Mouse (Mus musculus) left cerebral cortex, postnatal 25 days (tissue): ENCODE measurements at regions not wholly inside any gene's neighbourhood (a gene's known extent, or its start where the extent isn't known, plus 50 kb on each side); places are given as distances from the start of the nearest gene placed in this dataset.
A peak's percentile ranks its signal among the peaks of the same experiment; 100 is the strongest.

Experiments
- DNase-seq, 2 experiments: peaks; one replicate each; pipeline ENCODE4 v3.0.0; 2022; ENCODE audit warnings: low spot score in 2 of 2, mixed read lengths in 1 of 2
- intact Hi-C: fragments of 180-260 bp; cut with DNase I; formaldehyde crosslinking; loops from one replicate; pipeline ENCODE4 v1.15.1; 2025

DNA sequence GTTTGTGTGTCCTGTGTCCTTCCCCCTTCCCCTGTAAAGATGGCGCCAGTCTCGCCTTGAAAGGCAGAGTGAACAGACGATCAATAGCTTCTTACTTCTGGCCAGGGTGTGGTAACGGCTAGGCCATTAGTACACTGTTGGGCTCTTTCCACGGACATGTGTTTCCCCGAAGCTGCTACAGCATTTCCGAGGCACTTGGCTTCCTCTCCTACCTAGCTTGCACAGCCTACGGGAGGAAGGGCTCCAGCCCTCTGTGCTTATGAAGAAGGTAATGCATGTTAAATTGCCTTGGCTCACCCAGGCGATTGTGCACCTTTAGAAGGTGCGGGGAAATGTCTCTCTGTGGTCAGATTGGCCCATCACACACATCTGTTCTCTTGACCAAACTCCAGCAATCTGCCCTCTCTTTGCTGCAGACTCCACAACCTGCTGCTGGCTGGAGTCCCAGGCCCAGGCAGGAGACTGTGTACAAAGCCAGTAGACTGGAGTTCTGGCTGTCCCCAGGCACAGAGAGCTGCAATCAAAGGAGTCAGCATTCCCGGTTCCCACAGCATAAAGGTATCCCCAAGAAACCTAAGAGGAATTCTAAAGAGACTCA lies 208.7 kb downstream of the Snx10 start:
- DNase-seq: peak in 1 of 2 experiments; percentile 23
- intact Hi-C loops: no loop called here

- intact Hi-C loops: no loop called here
- no peak for DNase-seq
These were observed 212.3 kb downstream of the Snx10 start for GRCm38 (mm10) chr6:51736051-51736450.

- peak in 1 of 2 experiments; percentile 28 for DNase-seq
- intact Hi-C loops: loop anchor here (5.0 kb wide), 1 partner anchor 104 kb away; no protein-coding TSS in a partner anchor
These were observed 219.5 kb downstream of the Snx10 start for GRCm38 (mm10) chr6:51743105-51743660.

DNA sequence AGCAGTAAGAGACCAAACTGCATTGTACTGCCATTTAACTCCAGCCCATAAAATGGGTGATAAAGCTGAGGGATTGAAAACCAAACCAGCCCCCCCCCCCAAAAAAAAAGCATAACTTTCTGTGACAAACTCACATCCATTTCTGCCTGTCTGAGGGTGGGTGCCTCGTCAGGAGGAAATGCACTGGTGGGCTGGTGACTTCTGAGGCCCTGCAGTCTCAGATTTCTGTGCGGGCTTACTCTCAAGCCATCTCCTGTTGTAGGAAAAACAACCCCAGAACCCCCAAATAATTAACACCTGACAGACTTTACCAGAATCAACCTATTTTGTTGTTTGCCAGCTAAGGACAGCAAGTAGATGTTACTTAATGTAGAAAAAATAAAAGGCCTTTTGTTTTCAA lies 220.9 kb downstream of the Snx10 start:
- intact Hi-C loops: loop anchor here (5.0 kb wide), 1 partner anchor 103 kb away; no protein-coding TSS in a partner anchor
- no peak for DNase-seq

- intact Hi-C loops: no loop called here
- peak; percentile 14 to 28 for DNase-seq
These were observed 230.6 kb downstream of the Snx10 start for GRCm38 (mm10) chr6:51754239-51754681.

DNA sequence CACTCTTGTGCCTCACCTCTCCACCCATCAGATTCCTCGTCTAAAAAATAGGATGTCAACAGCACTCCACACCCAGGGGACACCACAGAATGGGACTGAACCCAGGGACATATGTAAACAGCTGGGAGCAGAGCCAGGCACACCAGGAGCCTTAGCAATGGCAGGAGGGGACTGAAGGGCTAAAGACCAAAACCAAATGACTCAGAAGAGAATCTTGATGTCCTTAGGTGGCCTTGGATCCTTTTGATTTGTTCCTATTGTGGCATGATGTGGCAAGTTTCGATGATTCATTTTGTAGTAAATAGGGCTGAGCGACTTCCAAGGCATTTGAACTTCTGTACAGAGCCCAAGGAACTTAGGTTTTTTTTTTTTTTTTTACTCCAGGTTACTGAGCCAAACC lies 233.4 kb downstream of the Snx10 start:
- intact Hi-C loops: no loop called here
- no peak for DNase-seq

DNA sequence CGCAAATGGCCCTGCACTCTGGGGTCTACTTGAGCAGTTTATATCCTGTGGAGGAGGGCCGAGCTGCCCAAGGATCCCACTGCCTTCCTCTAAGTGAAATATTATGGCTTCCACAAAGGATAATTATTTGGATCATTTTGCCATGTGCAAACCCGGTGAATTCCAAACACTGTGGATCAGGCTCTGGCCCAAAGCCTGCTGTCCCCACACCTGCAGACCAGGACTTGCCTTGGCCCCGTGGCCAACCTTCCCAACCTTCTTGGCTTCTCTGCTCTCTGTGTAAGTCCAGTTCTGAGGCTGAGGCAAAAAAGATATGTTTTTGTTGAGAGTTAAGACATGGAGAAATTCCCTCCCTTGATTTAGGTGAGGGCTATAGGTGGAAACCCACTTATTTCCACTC lies 234.0 kb downstream of the Snx10 start:
- no peak for DNase-seq
- intact Hi-C loops: no loop called here

DNA sequence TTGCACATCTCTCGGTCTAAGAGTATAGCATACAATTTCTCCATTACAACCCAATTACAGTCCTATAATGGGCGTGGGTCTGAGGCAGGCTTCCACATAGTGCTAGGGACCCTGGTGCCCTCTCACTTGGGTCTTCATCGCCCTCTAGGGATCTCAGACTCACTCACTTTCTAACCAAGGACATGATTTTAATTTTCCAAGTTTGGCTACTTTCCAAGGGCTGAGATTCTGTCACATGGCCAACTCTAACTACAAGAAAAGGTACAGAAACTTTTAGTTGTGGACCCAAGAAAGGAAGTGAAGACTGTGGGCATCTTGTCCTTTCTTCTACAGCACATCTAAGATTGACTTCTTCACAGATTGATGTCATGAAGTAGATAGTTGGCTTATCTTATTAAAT lies 235.1 kb downstream of the Snx10 start:
- intact Hi-C loops: no loop called here
- DNase-seq: no peak

DNA sequence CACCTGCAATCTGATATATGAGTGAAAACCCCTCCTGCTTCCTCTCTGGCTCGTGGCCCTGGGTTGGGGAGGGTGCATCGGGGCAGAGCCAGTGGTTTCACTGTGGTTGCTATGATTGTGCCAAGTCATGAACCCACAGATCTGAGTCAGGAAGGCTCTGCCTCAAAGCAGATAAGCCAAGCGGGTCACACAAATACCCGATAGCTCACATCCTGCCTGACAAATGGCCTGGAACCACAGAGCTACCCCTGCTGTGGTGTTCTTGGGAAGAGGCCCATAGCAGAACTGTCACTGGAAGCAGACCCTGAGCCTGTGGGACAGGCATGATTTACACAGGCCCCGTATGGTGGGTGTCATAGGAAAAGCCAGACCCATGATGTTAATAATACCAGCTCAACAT lies 236.7 kb downstream of the Snx10 start:
- DNase-seq: no peak
- intact Hi-C loops: no loop called here

- intact Hi-C loops: no loop called here
These were observed 237.8 kb downstream of the Snx10 start for GRCm38 (mm10) chr6:51761506-51761905.

DNA sequence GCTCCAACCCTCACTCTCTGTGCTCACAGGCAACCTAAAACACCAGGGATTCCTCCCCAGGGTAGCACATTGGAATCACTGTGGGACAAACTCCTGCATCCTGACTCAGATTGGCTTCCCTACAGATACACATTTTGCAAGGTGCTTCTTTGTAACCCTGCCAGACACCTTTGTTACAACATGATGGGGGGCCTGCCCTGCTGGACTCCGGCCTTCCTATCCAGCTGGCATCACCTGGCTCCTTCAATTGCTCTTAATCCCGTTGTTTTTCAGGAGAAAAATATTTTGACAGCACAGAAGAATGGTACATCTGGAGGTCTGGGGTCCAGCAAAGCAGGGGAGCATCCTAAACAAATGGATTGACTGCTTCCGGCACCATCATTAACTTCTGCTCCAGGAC lies 242.8 kb downstream of the Snx10 start:
- DNase-seq: no peak
- intact Hi-C loops: no loop called here

More at GRCm38 (mm10) chr6:51761506-51761905, 237.8 kb downstream of the Snx10 start:
- no peak for DNase-seq

DNA sequence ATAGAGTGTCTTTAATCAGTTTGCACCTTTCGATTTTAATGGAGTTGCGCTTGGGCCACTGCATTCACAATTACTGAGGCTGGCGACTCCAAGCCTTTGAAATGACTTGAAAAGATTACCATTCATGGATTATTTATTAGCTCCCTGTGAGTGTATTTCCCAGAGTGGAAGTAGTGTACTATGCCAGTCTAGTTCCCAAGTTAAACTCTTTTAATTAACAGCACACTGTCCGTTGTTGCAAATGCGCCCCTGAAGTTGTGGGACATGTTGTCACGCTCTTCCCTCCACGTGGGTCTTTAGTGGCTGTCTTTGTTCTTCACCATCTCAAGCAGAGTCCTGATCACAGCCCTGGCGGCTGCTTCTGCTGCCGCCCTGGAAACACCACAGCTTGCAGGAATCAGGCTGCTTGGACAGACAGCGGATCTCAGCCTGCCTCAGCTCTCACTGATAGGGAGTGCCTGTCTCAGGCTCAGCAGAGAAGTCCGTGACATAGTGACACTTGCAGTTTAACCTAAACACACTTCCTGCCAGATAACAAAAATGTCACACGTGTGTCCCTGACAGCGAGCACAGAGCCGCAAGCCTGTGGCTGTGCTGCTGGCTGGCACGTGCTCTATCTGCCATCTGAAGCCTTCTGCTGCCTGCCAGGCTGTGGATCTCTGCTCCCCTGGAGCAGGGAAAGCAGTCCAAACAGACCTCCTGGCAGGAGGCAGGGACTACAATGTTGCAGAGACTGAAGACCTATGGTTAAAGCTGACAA lies 244.1 kb downstream of the Snx10 start:
- DNase-seq: peak; percentile 41 to 43
- intact Hi-C loops: no loop called here

DNA sequence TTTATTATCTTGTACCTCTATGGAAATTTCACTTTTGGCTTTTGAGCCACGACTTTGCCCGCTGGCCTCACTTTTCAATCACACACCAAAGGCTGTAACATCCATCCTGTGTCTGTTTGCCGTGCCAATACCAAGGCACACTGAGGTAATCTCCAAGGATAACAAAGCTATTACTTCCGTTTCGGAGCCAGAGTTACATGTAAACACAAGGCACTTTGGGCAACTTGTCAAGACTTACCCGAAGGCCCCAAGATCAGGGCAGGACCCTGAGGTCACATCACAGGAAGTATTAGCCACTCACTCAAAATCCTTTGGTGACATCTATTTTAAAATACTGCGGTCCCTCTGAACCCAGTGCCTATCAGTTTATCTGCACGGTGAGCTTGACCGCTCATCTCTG lies 241.3 kb downstream of the Skap2 start:
- DNase-seq: no peak
- intact Hi-C loops: no loop called here

DNA sequence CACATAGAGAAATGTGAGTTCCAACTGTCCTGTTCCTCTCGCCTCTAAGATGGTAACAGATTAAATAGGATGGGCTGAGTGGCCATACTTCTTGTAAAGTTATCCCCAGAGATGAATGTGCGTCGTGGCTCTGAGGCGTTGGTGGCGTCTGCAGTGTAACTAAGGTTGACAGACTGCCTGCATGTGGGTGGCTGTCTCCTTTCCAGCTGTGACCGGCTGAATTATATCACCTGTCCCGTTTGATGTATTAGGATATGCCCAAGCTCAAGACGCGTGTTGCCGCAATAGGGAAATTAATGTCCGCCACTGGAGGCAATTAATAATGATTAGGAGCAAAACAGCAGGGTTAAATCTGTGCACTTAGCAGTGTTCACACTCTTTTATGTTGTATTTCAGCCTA lies 240.9 kb downstream of the Skap2 start:
- intact Hi-C loops: no loop called here
- DNase-seq: no peak

GRCm38 (mm10) chr6:51774771-51775170 lies 237.6 kb downstream of the Skap2 start:
- intact Hi-C loops: no loop called here
- DNase-seq: no peak

DNA sequence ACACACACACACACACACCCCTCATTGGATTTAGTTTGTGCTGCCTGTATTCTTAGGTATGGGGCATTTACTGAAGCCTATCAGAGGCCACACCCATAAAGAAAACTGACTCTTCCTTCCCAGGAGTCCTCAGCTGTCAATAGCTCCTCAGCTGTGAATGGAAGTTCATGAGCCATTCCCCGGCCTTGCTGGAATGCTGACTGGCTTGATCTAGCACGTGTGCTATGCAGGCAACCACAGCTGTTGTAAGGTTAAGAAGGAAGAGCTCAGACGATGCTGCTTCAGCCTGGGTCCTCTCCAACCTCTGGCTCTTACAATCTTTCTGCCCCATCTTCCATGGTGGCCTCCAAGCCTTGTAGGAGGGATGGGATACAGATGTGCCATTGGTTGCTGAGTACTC lies 226.7 kb downstream of the Skap2 start:
- intact Hi-C loops: no loop called here
- no peak for DNase-seq

DNA sequence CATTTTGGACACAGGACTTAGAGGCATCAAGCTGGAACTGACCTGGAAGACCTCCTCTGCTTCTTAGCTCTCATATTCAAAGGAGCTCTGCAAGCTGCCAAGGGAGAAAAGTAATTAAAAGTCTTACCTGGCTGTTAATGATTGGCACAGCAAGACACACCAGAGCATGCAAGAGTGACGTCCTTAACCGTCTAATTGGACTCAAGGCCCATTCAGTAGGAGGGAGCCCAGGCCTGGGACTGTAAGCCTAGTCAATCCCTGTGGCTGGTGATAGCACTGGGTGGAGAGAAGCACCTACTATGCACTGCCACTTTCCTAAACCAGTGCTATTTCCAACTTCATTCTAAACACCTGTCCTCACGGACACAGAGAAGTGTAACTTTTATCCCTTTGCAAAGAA lies 225.5 kb downstream of the Skap2 start:
- no peak for DNase-seq
- intact Hi-C loops: no loop called here

- DNase-seq: no peak
- intact Hi-C loops: no loop called here
These were observed 224.2 kb downstream of the Skap2 start for GRCm38 (mm10) chr6:51788156-51788555.

DNA sequence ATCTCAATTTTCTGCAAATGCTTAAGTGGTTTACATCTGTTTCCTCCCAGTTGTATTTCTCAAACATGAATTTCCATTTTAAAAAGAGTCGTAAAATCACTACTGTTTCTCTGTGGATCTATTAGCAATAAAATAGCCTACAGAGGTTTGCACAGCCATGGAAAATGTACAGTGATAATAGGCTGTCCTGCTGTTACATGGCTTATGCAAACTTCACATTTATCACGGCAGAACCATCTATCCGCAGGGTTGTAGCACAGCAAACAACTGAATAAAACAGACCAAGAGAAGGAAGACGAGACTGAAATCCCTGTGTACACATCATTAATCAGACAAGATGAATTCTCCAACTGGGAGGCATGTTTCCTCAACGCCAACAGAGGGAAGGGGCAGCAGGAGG lies 222.1 kb downstream of the Skap2 start:
- intact Hi-C loops: no loop called here
- DNase-seq: no peak

GRCm38 (mm10) chr6:51790693-51791092 lies 221.7 kb downstream of the Skap2 start:
- intact Hi-C loops: no loop called here

GRCm38 (mm10) chr6:51795300-51795699 lies 217.0 kb downstream of the Skap2 start:
- no peak for DNase-seq
- intact Hi-C loops: no loop called here

More at GRCm38 (mm10) chr6:51790693-51791092, 221.7 kb downstream of the Skap2 start:
- no peak for DNase-seq
